ENCODE assay signal across 8 mouse cellular contexts in the genomic region with DNA sequence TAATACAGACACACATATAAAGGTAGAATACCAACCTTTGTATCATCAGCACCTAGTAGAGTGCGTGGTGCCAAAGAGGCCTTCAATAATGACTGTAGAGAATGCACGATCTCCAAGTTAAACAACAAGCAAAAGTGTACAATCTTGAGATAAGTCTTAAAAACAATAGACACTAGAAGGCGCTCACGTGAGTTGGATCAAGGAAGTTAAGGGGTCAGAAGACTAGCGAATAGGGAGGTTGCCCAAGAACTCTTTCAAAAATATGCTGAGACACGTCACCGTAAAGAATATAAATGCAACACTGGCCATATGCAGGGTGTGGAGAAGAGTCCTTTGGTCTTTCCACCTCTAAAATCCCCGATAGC. TPM values are rescaled to one million over a fixed set of nuclear protein-coding genes. Genes with fewer than 3 reads are reported as not detected.
DNase-seq lines count a peak whose midpoint lies in the region; ATAC-seq lines count a peak whose summit lies in the region.

No protein-coding gene starts in this region.

- ATAC-seq in activated CD4-positive, CD25-positive, alpha-beta regulatory T cell, adult 4 months, result peak; percentile 3
- ATAC-seq in hindbrain, embryonic 11.5 days (ENCODE audit: low FRiP score), result peak; percentile 10; the same call in 1 of the 2 replicates
- ATAC-seq in lung, embryonic 16.5 days (ENCODE audit: low read depth), result no peak

- no peaks in the 10 kb centered on the region for H3K27me3 ChIP-seq in hindbrain, embryonic 11.5 days (ENCODE audit: control insufficient read depth, insufficient read depth, low read length)
- no peaks in the 10 kb centered on the region for H3K27me3 ChIP-seq in lung, embryonic 16.5 days (ENCODE audit: control insufficient read depth, insufficient read depth, low read depth, low read length)

- H3K36me3 ChIP-seq in hindbrain, embryonic 11.5 days (ENCODE audit: control insufficient read depth, insufficient read depth, low read length), result no peaks in the 10 kb centered on the region
- H3K36me3 ChIP-seq in lung, embryonic 16.5 days (ENCODE audit: control insufficient read depth, insufficient read depth, low read length), result no peaks in the 10 kb centered on the region; the same call in 1 of the 2 replicates

- H3K4me2 ChIP-seq in hindbrain, embryonic 11.5 days (replicated peaks; ENCODE audit: low read depth, low read length), result peak overlapping the region; percentile 54
- peak overlapping the region; percentile 88 for H3K4me2 ChIP-seq in lung, embryonic 16.5 days (ENCODE audit: low read depth, low read length)

- 10% methylated on average over 8 of the region's 8 CpGs for WGBS in hindbrain, embryonic 11.5 days
- WGBS in lung, embryonic 16.5 days, result 7% methylated on average over 8 of the region's 8 CpGs

- intact Hi-C loops in left cerebral cortex, postnatal 4 days (cut with DNase I), result no loop called here

- H3K9me3 ChIP-seq in hindbrain, embryonic 11.5 days (ENCODE audit: control insufficient read depth, low read length), result no peaks in the 10 kb centered on the region
- H3K9me3 ChIP-seq in lung, embryonic 16.5 days (ENCODE audit: control insufficient read depth, low read length), result no peaks in the 10 kb centered on the region

- H3K4me1 ChIP-seq in hindbrain, embryonic 11.5 days (replicated peaks; ENCODE audit: control insufficient read depth, insufficient read depth, low read length), result no peaks in the 10 kb centered on the region
- H3K4me1 ChIP-seq in lung, embryonic 16.5 days (replicated peaks; ENCODE audit: control insufficient read depth, insufficient read depth, low read length), result peaks cover 15% of the 10 kb centered on the region

- no peak overlapping the region; the same call in 1 of the 2 replicates for H3K27ac ChIP-seq in hindbrain, embryonic 11.5 days (ENCODE audit: low read depth, low read length)
- peak overlapping the region; percentile 86 for H3K27ac ChIP-seq in lung, embryonic 16.5 days (ENCODE audit: low read length)

- peak; percentile 10 to 18 for DNase-seq in kidney, adult 8-10 months
- DNase-seq in kidney, adult 18-20 months, result no peak
- DNase-seq in hindbrain, embryonic 11.5 days (ENCODE audit: low spot score), result no peak
- DNase-seq in frontal cortex, adult 2 months (ENCODE audit: extremely low spot score in 1 of 2, low spot score in 1 of 2), result no peak
- DNase-seq in left cerebral cortex, postnatal 4 days, result no peak
- no peak for DNase-seq in frontal cortex, postnatal 36 days (ENCODE audit: low spot score in 2 of 2)

- H3K9ac ChIP-seq in hindbrain, embryonic 11.5 days (ENCODE audit: low read depth, low read length), result peak overlapping the region; percentile 91
- peak overlapping the region; percentile 95 for H3K9ac ChIP-seq in lung, embryonic 16.5 days (ENCODE audit: low read length)

- H3K4me3 ChIP-seq in hindbrain, embryonic 11.5 days (ENCODE audit: low read depth, low read length), result peak overlapping the region; percentile 84
- H3K4me3 ChIP-seq in lung, embryonic 16.5 days (ENCODE audit: low read length), result peak overlapping the region; percentile 91

RNA-seq across cellular contexts. Expression of a gene that starts 0.7 kb away (rescaled TPM):
- polyA plus RNA-seq in activated CD4-positive, CD25-positive, alpha-beta regulatory T cell, adult 4 months (2017; shearing (Covaris generic)), result 10 to 100 TPM; 30.6 to 31.8 TPM
- 33.5 and 33.6 TPM in 2 replicates for polyA plus RNA-seq in hindbrain, embryonic 11.5 days (2014; fragmentation: Nextera tagmentation; extraction: Ambion mirVana)
- 25.0 and 26.5 TPM in 2 replicates for polyA plus RNA-seq in lung, embryonic 16.5 days (2015; fragmentation: Nextera tagmentation; extraction: Ambion mirVana)
- polyA plus RNA-seq in frontal cortex, adult 2 months (2012; rRNA removed), result 16.4 and 19.3 TPM in 2 replicates
- 10 to 100 TPM; 31.0 to 31.2 TPM for total RNA-seq in left cerebral cortex, postnatal 4 days (2021)

RNA-seq across cellular contexts. Expression of a gene that starts 24.0 kb away (rescaled TPM):
- polyA plus RNA-seq in activated CD4-positive, CD25-positive, alpha-beta regulatory T cell, adult 4 months (2017; shearing (Covaris generic)), result 10 to 100 TPM; 14.8 to 17.9 TPM
- polyA plus RNA-seq in hindbrain, embryonic 11.5 days (2014; fragmentation: Nextera tagmentation; extraction: Ambion mirVana), result 17.8 and 19.7 TPM in 2 replicates
- polyA plus RNA-seq in lung, embryonic 16.5 days (2015; fragmentation: Nextera tagmentation; extraction: Ambion mirVana), result 22.7 and 23.8 TPM in 2 replicates
- 19.7 and 21.4 TPM in 2 replicates for polyA plus RNA-seq in frontal cortex, adult 2 months (2012; rRNA removed)
- 10 to 100 TPM; 14.0 to 15.5 TPM for total RNA-seq in left cerebral cortex, postnatal 4 days (2021)

RNA-seq across cellular contexts. Expression of a gene that starts 47.4 kb away (rescaled TPM):
- polyA plus RNA-seq in activated CD4-positive, CD25-positive, alpha-beta regulatory T cell, adult 4 months (2017; shearing (Covaris generic)), result under 1 TPM in 1 of 2 experiments, not detected in 1; 0.94 TPM
- 0.20 TPM in 1 of 2 replicates, not detected in the other for polyA plus RNA-seq in hindbrain, embryonic 11.5 days (2014; fragmentation: Nextera tagmentation; extraction: Ambion mirVana)
- 0.21 and 0.45 TPM in 2 replicates for polyA plus RNA-seq in lung, embryonic 16.5 days (2015; fragmentation: Nextera tagmentation; extraction: Ambion mirVana)
- 0.46 and 0.82 TPM in 2 replicates for polyA plus RNA-seq in frontal cortex, adult 2 months (2012; rRNA removed)
- total RNA-seq in left cerebral cortex, postnatal 4 days (2021), result 1 to 10 TPM in 1 of 2 experiments, under 1 TPM in 1; 0.56 to 1.0 TPM

Comparison
In these comparisons a context has a peak if more than half of its experiments do, and no peak if none do; other contexts are left out.
1. DNase-seq: peak in kidney, adult 8-10 months (2 of 2); none in kidney, adult 18-20 months (single experiment), hindbrain, embryonic 11.5 days (single experiment), frontal cortex, adult 2 months (0 of 2), left cerebral cortex, postnatal 4 days (single experiment) and frontal cortex, postnatal 36 days (0 of 2).